Mouse (Mus musculus): ENCODE data around the gene Cacna2d3. TPM values are rescaled to one million over a fixed set of nuclear protein-coding genes. Genes with fewer than 3 reads are reported as not detected.

Gene Cacna2d3
- polyA plus RNA-seq, 1 experiment from 2014 or later = 0.06 TPM

DNA sequence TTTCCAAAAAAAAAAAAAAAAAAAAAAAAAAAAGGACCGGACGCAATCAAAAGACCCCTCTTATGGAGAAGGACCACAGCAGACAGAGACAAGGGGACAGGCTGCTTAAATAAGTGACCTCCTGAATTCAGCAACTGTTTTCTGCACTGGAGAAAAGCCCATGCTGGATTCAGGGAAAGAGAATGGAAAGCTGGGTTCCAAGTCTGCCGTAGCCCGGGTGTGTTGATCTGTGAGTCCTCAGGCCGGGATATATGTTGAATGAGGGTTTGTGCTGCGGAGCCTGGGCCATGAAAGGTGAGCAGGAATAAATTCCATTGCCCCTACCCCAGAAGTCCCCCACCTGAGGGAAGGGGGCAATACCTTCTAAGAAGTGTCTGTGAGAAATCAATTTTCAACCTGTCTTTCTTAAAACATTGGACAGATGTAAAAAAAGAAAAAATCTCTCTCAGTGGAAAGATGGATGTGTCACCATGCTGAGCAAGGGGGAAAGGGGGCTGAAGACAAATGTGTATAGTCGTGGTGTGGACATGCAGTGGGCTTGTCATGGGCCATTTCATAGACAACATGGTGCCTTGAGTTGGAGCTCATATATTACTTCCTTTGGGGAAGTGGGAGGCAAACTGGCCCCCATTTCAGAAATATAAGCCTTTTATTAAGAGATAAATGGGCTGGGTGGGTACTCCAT, 703.2 kb downstream of the Cacna2d3 start:
- H3K27me3 ChIP-seq = peaks cover 7% of the 10 kb centered on the region
- TF ChIP-seq CTCF (IDR thresholded peaks at IDR 0.05) = no peak
- POLR2A ChIA-PET = interaction anchor here (0.6 kb wide), 1 partner anchor 24 kb away, joined by 3 read pairs; no protein-coding TSS in a partner anchor
- in situ Hi-C loops (cut with MboI; ENCODE audit: low pct_unique_long_range_greater_than_20kb) = no loop called here
- CTCF ChIA-PET = interaction anchor here (0.6 to 1.0 kb wide), 2 partner anchors 11 to 32 kb away, joined by 3 read pairs; no protein-coding TSS in a partner anchor
- DNase-seq (ENCODE audit: low read depth, low spot score) = no peak
- ATAC-seq = no peak

DNA sequence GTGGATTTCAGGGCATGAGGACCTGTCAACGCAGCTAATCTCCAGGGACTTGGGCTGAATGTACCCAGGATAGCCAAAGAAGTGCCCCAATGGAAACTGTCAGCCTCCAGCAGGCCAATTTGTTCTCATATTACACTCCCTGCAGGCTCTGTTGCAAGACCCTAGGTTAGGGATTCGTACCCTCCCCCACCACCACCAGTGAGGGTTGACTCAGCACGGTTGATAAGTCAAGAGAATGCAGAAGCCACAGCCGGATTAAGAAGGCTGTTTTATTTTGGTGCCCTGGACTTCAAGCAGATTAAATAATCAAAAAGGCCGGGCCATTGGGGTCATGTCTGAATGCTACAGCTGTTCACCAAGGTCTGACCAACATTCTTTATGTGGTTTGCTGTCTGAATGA, 703.8 kb downstream of the Cacna2d3 start, which contains the start of gene Lrtm1:
Lrtm1 (plus strand) TSS at position 326 of the 400 bp plus-strand sequence.
- ChIA-PET CTCF (interaction anchor here (1.0 to 1.4 kb wide), 3 partner anchors 24 to 54 kb away, joined by 3 to 4 read pairs (median 3); no protein-coding TSS in a partner anchor), POLR2A (interaction anchor here (0.6 kb wide), 1 partner anchor 24 kb away, joined by 3 read pairs; no protein-coding TSS in a partner anchor)
- TF ChIP-seq CTCF (IDR thresholded peaks at IDR 0.05) = no peak
- H3K27me3 ChIP-seq = peaks cover 7% of the 10 kb centered on the region
- DNase-seq (ENCODE audit: low read depth, low spot score) (peak; percentile 60), ATAC-seq (peak; percentile 62)
- in situ Hi-C loops (cut with MboI; ENCODE audit: low pct_unique_long_range_greater_than_20kb) = no loop called here

- no peak for ATAC-seq
- DNase-seq (ENCODE audit: low read depth, low spot score) = no peak
- in situ Hi-C loops (cut with MboI; ENCODE audit: low pct_unique_long_range_greater_than_20kb) = no loop called here
- TF ChIP-seq CTCF (IDR thresholded peaks at IDR 0.05) = no peak
- H3K27me3 ChIP-seq = peaks cover 7% of the 10 kb centered on the region
- CTCF ChIA-PET = interaction anchor here (1.6 kb wide), 1 partner anchor 19 kb away, joined by 4 read pairs; no protein-coding TSS in a partner anchor
- POLR2A ChIA-PET = no interaction called here
Observed at GRCm38 (mm10) chr14:29015896-29016295, 705.8 kb downstream of the Cacna2d3 start.

DNA sequence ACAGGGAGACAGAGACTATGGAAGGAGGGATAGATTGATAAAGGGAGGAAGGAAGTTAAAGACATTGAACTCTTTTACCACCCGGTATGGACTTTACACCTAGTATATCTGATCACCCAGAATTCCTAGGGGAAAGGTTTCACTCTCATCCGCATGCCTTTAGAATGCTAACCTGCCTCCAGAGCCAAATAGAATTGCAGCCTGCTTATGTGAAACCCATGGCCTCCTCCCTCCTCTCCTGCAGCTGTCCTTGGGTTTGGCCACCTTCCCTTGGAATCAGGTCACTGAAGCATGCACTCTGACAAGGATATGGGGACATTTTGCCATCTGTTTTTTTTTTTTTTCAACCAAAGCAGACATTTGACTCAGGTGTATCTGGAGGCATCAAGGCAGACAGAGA, 707.0 kb downstream of the Cacna2d3 start:
- peaks cover under 1% of the 10 kb centered on the region for H3K27me3 ChIP-seq
- no peak for TF ChIP-seq CTCF (IDR thresholded peaks at IDR 0.05)
- no peak for ATAC-seq
- ChIA-PET POLR2A (no interaction called here), CTCF (interaction anchor here (0.8 to 1.6 kb wide), 3 partner anchors 17 to 45 kb away, joined by 3 to 4 read pairs (median 3); no protein-coding TSS in a partner anchor)
- in situ Hi-C loops (cut with MboI; ENCODE audit: low pct_unique_long_range_greater_than_20kb) = no loop called here
- DNase-seq (ENCODE audit: low read depth, low spot score) = no peak

GRCm38 (mm10) chr14:29013161-29013560, 708.5 kb downstream of the Cacna2d3 start:
- DNase-seq (ENCODE audit: low read depth, low spot score) (no peak), ATAC-seq (no peak)
- no peak for TF ChIP-seq CTCF (IDR thresholded peaks at IDR 0.05)
- ChIA-PET CTCF (interaction anchor here (0.9 to 1.0 kb wide), 2 partner anchors 14 to 15 kb away, joined by 3 read pairs; no protein-coding TSS in a partner anchor), POLR2A (no interaction called here)
- in situ Hi-C loops (cut with MboI; ENCODE audit: low pct_unique_long_range_greater_than_20kb) = no loop called here
- H3K27me3 ChIP-seq = no peaks in the 10 kb centered on the region

- no peak for TF ChIP-seq CTCF (IDR thresholded peaks at IDR 0.05)
- no peak for ATAC-seq
- no peak for DNase-seq (ENCODE audit: low read depth, low spot score)
- CTCF ChIA-PET = no interaction called here
- H3K27me3 ChIP-seq = no peaks in the 10 kb centered on the region
- POLR2A ChIA-PET = no interaction called here
- in situ Hi-C loops (cut with MboI; ENCODE audit: low pct_unique_long_range_greater_than_20kb) = no loop called here
Observed at GRCm38 (mm10) chr14:29009644-29010043, 712.0 kb downstream of the Cacna2d3 start.

GRCm38 (mm10) chr14:29005228-29005840, 716.3 kb downstream of the Cacna2d3 start:
- in situ Hi-C loops (cut with MboI; ENCODE audit: low pct_unique_long_range_greater_than_20kb) = no loop called here
- POLR2A ChIA-PET = no interaction called here

DNA sequence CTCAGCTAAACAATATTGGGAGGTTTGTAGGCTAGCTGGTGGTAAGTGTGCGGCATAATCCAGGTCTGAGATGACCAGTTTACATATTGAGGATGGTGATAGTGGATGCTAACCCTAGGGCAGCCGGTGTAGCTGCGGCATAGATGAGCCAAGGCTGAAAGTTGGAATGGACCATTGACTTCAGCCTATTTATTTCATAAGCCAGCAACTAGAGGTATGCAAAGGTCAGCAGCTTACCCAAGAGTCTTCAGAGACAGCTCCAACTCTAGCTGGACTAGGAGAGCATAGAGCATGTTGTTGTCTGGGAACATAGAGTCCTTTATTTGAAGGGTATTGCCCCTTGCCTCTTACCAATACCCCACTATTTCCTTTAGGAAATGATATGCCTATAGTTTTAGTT, 725.1 kb downstream of the Cacna2d3 start:
- in situ Hi-C loops (cut with MboI; ENCODE audit: low pct_unique_long_range_greater_than_20kb) = no loop called here
- no peak for ATAC-seq
- CTCF ChIA-PET = interaction anchor here (0.8 to 1.8 kb wide), 2 partner anchors 11 to 19 kb away, joined by 4 to 5 read pairs; no protein-coding TSS in a partner anchor
- no peak for DNase-seq (ENCODE audit: low read depth, low spot score)
- POLR2A ChIA-PET = no interaction called here
- no peaks in the 10 kb centered on the region for H3K27me3 ChIP-seq
- TF ChIP-seq CTCF (IDR thresholded peaks at IDR 0.05) = no peak

More at GRCm38 (mm10) chr14:29005228-29005840, 716.3 kb downstream of the Cacna2d3 start:
- CTCF ChIA-PET = no interaction called here
- no peak for DNase-seq (ENCODE audit: low read depth, low spot score)
- no peaks in the 10 kb centered on the region for H3K27me3 ChIP-seq
- TF ChIP-seq CTCF (IDR thresholded peaks at IDR 0.05) = no peak
- no peak for ATAC-seq

DNA sequence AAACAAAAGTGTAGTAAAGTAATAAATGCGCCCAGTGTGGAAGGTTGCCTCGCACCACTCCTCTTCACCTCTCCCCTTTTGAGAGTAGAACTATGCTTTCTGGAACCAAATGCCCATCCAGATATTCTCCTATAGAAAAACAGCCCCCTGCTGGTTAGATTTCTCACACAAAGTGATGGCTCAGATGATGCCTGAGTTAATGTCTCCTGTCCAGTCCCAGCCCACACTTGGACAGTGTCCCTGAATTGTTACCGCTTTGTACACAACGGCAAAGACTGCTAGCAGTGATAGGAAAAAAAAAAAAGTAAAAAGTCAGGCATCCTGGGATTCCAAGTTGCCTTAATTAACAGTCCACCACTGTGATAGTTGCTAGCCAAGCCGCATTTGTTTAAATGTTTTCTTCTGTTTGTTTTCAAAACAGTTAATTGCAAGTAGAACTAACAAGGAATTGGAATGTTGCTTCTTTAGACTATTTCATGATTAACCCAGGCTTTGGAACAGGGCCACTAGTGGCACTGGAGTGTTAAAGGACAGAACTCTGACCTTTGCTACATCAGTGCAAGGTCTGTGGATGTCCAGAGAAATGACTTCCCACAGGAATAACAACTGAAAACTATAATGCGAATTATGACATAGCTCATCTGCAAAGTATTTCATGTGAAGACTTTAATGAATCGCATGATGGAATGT, 733.3 kb downstream of the Cacna2d3 start:
- in situ Hi-C loops (cut with MboI; ENCODE audit: low pct_unique_long_range_greater_than_20kb) = no loop called here
- no peaks in the 10 kb centered on the region for H3K27me3 ChIP-seq
- DNase-seq (ENCODE audit: low read depth, low spot score) (peak; percentile 59), ATAC-seq (peak; percentile 62)
- ChIA-PET POLR2A (no interaction called here), CTCF (interaction anchor here (0.6 to 1.4 kb wide), 6 partner anchors 8 to 85 kb away, joined by 3 to 5 read pairs (median 4); no protein-coding TSS in a partner anchor)
- peak; percentile 54 for TF ChIP-seq CTCF (IDR thresholded peaks at IDR 0.05)

DNA sequence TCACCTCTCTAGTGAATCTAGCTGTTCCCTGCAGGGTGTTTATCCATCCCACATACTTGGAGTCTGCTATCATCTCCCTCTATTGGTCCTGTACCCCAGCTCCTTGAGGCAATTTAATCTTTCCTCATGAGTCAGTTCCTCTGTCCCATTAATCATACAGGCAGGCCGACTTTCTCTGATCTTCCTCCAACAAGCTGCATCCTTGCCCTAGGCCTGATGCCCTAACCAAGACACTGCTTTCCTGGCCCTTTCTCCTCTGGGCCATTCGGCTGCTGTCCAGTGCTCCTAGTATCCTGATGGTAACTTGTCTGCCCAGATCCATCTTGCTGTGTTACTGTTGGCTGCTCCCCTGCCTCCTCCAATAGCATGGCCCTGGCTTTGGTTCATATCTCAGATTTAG, 737.4 kb downstream of the Cacna2d3 start:
- CTCF ChIA-PET = interaction anchor here (0.8 to 3.3 kb wide), 8 partner anchors 12 to 136 kb away, joined by 3 to 9 read pairs (median 3); no protein-coding TSS in a partner anchor
- H3K27me3 ChIP-seq = no peaks in the 10 kb centered on the region
- in situ Hi-C loops (cut with MboI; ENCODE audit: low pct_unique_long_range_greater_than_20kb) = loop anchor here (5.0 kb wide), 1 partner anchor 177 kb away; no protein-coding TSS in a partner anchor
- peak; percentile 59 for DNase-seq (ENCODE audit: low read depth, low spot score)
- ATAC-seq = peak; percentile 64
- POLR2A ChIA-PET = no interaction called here
- no peak for TF ChIP-seq CTCF (IDR thresholded peaks at IDR 0.05)
